Mouse (Mus musculus): ENCODE results near the gene Ctsg. TPM values are rescaled to one million over a fixed set of nuclear protein-coding genes. Genes with fewer than 3 reads are reported as not detected.

Gene Ctsg
- not detected for polyA plus RNA-seq (2017; shearing (Covaris generic))

GRCm38 (mm10) chr14:56102386-56102785 lies at the start of gene Ctsg:
Gene Ctsg (minus strand): TSS chr14:56102574.

DNA sequence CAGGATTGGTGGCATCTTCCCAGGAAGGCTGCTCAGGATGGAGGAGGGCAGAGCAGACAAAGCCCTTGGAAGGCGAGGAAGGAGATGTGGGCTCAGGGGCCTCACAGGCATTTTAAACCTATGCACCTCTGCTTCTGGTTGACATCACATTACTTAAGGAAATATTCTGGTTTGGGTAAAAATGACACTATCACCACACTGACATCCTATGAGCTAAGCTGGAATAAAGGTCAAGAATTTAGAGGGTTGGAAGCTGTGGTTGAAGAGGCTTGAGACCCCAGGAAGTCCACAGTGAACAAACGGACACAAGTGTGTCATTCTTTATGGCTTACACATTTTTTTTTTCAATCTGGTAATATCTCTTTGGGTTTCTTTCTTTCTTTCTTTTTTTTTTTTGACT lies 30.1 kb upstream of the Ctsg start, which contains the start of gene Gzmd:
Gzmd (minus strand) TSS at position 101 of the 400 bp plus-strand sequence.

GRCm38 (mm10) chr14:56120525-56120924 lies 18.2 kb upstream of the Ctsg start, which contains the start of gene Gzme:
Gene Gzme (minus strand): TSS chr14:56120625.

DNA sequence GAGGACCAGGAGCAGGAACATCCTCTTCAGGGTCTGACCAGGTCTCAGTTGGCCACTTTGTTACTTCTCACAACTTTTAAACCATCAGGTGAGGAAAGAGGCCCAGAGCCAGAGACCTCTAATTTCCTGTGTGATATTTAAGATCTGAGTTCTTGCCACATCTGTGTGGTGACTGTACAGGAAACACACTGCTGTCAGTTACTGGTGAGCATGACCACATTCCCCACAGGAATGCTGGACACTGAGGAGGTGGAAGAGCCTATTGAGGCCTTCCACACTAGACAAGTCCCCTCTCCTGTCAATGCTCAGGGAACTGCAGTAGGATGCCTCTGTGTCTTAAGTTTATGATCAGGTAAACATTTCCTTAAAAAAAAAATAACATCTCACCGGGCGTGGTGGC lies 17.2 kb downstream of the Ctsg start, which contains the start of gene Mcpt8:
Mcpt8 (minus strand) TSS at position 107 of the 400 bp plus-strand sequence.

DNA sequence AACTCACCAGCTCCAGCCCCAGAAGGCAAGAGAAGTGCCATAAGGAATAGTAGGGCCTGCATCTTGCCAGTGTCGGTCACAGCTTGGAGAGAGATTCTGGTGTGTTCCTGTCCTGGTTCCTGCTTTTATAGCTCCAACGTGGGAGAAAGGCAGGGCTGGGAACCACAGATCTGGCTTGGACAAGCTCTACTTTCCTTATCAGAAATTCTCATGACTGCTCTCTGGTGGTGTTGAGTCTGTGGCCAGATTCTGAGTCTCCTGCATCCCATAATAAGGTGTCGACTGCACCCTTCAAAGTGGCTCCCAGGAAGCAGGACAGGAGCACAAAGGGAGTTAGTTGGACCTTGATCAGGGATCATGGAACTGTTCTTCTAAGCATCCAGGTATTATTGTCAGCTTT lies 40.2 kb downstream of the Ctsg start, which contains the start of gene Mcpt4:
Mcpt4 (minus strand) TSS at position 101 of the 400 bp plus-strand sequence.

Other genes starting within 250 kb of the Ctsg start
- gene Nynrin, start 248.6 kb downstream of the Ctsg start, polyA plus RNA-seq (2017; shearing (Covaris generic)): 1.5 TPM
- not detected for gene Cbln3, start 218.2 kb downstream of the Ctsg start, polyA plus RNA-seq (2017; shearing (Covaris generic))
- 115 TPM for gene Khnyn, start 217.6 kb downstream of the Ctsg start, polyA plus RNA-seq (2017; shearing (Covaris generic))
- gene Sdr39u1, start 202.3 kb downstream of the Ctsg start, polyA plus RNA-seq (2017; shearing (Covaris generic)): 75.8 TPM
- not detected for gene Cma1, start 157.9 kb downstream of the Ctsg start, polyA plus RNA-seq (2017; shearing (Covaris generic))
- not detected for gene Cma2, start 151.6 kb downstream of the Ctsg start, polyA plus RNA-seq (2017; shearing (Covaris generic))
- not detected for gene Mcpt1, start 84.6 kb downstream of the Ctsg start, polyA plus RNA-seq (2017; shearing (Covaris generic))
- gene Mcpt9, start 72.1 kb downstream of the Ctsg start, polyA plus RNA-seq (2017; shearing (Covaris generic)): not detected
- not detected for gene Mcpt2, start 60.5 kb downstream of the Ctsg start, polyA plus RNA-seq (2017; shearing (Covaris generic))
- gene Mcpt4, start 40.3 kb downstream of the Ctsg start, polyA plus RNA-seq (2017; shearing (Covaris generic)): not detected
- not detected for gene Mcpt8, start 17.3 kb downstream of the Ctsg start, polyA plus RNA-seq (2017; shearing (Covaris generic))
- gene Gzme, start 18.1 kb upstream of the Ctsg start, polyA plus RNA-seq (2017; shearing (Covaris generic)): not detected
- gene Gzmd, start 30.0 kb upstream of the Ctsg start, polyA plus RNA-seq (2017; shearing (Covaris generic)): not detected
- not detected for gene Gzmg, start 57.0 kb upstream of the Ctsg start, polyA plus RNA-seq (2017; shearing (Covaris generic))
- gene Gzmn, start 72.0 kb upstream of the Ctsg start, polyA plus RNA-seq (2017; shearing (Covaris generic)): not detected
- gene Gzmf, start 108.8 kb upstream of the Ctsg start, polyA plus RNA-seq (2017; shearing (Covaris generic)): 0.50 TPM
- gene Gzmc, start 132.1 kb upstream of the Ctsg start, polyA plus RNA-seq (2017; shearing (Covaris generic)): 5.5 TPM
- gene Gzmb, start 159.7 kb upstream of the Ctsg start, polyA plus RNA-seq (2017; shearing (Covaris generic)): 71.3 TPM